Comparison of ENCODE assay signal across 8 mouse cellular contexts in genomic region chr17:28351353-28351890, GRCm38 (mm10). TPM values are rescaled to one million over a fixed set of nuclear protein-coding genes. Genes with fewer than 3 reads are reported as not detected.
DNase-seq lines count a peak whose midpoint lies in the region; ATAC-seq and TF ChIP-seq lines count a peak whose summit lies in the region.

No protein-coding gene starts in this region.

- peaks cover 42% of the 10 kb centered on the region for H3K4me1 ChIP-seq in erythroblast, embryonic 14.5 days (ENCODE audit: control insufficient read depth)
- peaks cover 58% of the 10 kb centered on the region for H3K4me1 ChIP-seq in E14TG2a.4 (replicated peaks; ENCODE audit: low read depth, low read length)
- H3K4me1 ChIP-seq in heart, embryonic 16.5 days (ENCODE audit: control insufficient read depth, insufficient read depth, low read length): peaks cover 28% of the 10 kb centered on the region
- H3K4me1 ChIP-seq in liver, embryonic 16.5 days (ENCODE audit: control insufficient read depth, low read depth, low read length): peaks cover 16% of the 10 kb centered on the region

- peak; percentile 68 for DNase-seq in thymus, postnatal 14 days
- DNase-seq in cerebellum, postnatal 4 days (ENCODE audit: low spot score in 2 of 2): no peak
- DNase-seq in adrenal gland, adult 8-10 months: no peak

- TF ChIP-seq CTCF in E14TG2a.4 (conservative IDR thresholded peaks at IDR 0.05; ENCODE audit: low read length): no peak

- H3K9me3 ChIP-seq in erythroblast, embryonic 14.5 days (ENCODE audit: control insufficient read depth, low read length): no peaks in the 10 kb centered on the region
- no peaks in the 10 kb centered on the region for H3K9me3 ChIP-seq in E14TG2a.4 (ENCODE audit: low read length)
- no peaks in the 10 kb centered on the region for H3K9me3 ChIP-seq in heart, embryonic 16.5 days (replicated peaks; ENCODE audit: control insufficient read depth, low read length)
- no peaks in the 10 kb centered on the region for H3K9me3 ChIP-seq in liver, embryonic 16.5 days (replicated peaks; ENCODE audit: control insufficient read depth, low read length)

- peak overlapping the region; percentile 98 for H3K4me2 ChIP-seq in heart, embryonic 16.5 days (ENCODE audit: low read depth, low read length)
- peak overlapping the region; percentile 95 for H3K4me2 ChIP-seq in liver, embryonic 16.5 days (ENCODE audit: low read depth, low read length)

- H3K27me3 ChIP-seq in erythroblast, embryonic 14.5 days (ENCODE audit: control insufficient read depth): peaks cover 59% of the 10 kb centered on the region
- peaks cover 83% of the 10 kb centered on the region for H3K27me3 ChIP-seq in E14TG2a.4 (ENCODE audit: insufficient read depth, low read length)
- H3K27me3 ChIP-seq in heart, embryonic 16.5 days (ENCODE audit: control insufficient read depth, insufficient read depth, low read length): peaks cover 10% of the 10 kb centered on the region; the same call in 1 of the 2 replicates
- H3K27me3 ChIP-seq in liver, embryonic 16.5 days (ENCODE audit: control insufficient read depth, insufficient read depth, low read depth, low read length): peaks cover 37% of the 10 kb centered on the region

- no peak for ATAC-seq in erythroblast, adult 5-6 weeks (replicated peaks; ENCODE audit: low FRiP score, poor library complexity, severe bottlenecking)
- ATAC-seq in heart, embryonic 16.5 days (replicated peaks; ENCODE audit: extremely low read depth, insufficient read depth, low FRiP score): no peak
- no peak for ATAC-seq in liver, embryonic 16.5 days (ENCODE audit: low read depth)

- H3K9ac ChIP-seq in heart, embryonic 16.5 days (ENCODE audit: low read length): peak overlapping the region; percentile 94
- peak overlapping the region; percentile 63 for H3K9ac ChIP-seq in liver, embryonic 16.5 days (ENCODE audit: low read depth, low read length)

- H3K27ac ChIP-seq in heart, embryonic 16.5 days (ENCODE audit: low read length): peak overlapping the region; percentile 90
- H3K27ac ChIP-seq in liver, embryonic 16.5 days (ENCODE audit: low read length): peak overlapping the region; percentile 57; the same call in 1 of the 2 replicates

- peak overlapping the region; percentile 61 for H3K4me3 ChIP-seq in erythroblast, embryonic 14.5 days (replicated peaks)
- peak overlapping the region; percentile 89 for H3K4me3 ChIP-seq in E14TG2a.4 (replicated peaks; ENCODE audit: low read length)
- peak overlapping the region; percentile 73 for H3K4me3 ChIP-seq in heart, embryonic 16.5 days (ENCODE audit: low read length)
- H3K4me3 ChIP-seq in liver, embryonic 16.5 days (ENCODE audit: low read depth, low read length): peak overlapping the region; percentile 69

- 2% methylated on average over 26 of the region's 29 CpGs for WGBS in heart, embryonic 16.5 days
- 2% methylated on average over 28 of the region's 29 CpGs for WGBS in liver, embryonic 16.5 days (ENCODE audit: insufficient replicate concordance)

- no peaks in the 10 kb centered on the region for H3K36me3 ChIP-seq in erythroblast, embryonic 14.5 days (ENCODE audit: control insufficient read depth)
- no peaks in the 10 kb centered on the region for H3K36me3 ChIP-seq in E14TG2a.4 (ENCODE audit: insufficient read depth, low read length)
- H3K36me3 ChIP-seq in heart, embryonic 16.5 days (ENCODE audit: control insufficient read depth, insufficient read depth): no peaks in the 10 kb centered on the region
- H3K36me3 ChIP-seq in liver, embryonic 16.5 days (ENCODE audit: control insufficient read depth, insufficient read depth): no peaks in the 10 kb centered on the region

RNA-seq across cellular contexts. Expression of gene Tead3, which starts 0.8 kb away (rescaled TPM):
- polyA plus RNA-seq in erythroblast, embryonic 14.5 days (2012): 0.22 and 0.26 TPM in 2 replicates
- not detected in 2 replicates for total RNA-seq in erythroblast, adult 5-6 weeks (2015; ENCODE audit: low replicate concordance)
- total RNA-seq in erythroblast, adult 5-6 weeks (2017; ENCODE audit: low replicate concordance): not detected in 2 replicates
- 6.2 and 6.4 TPM in 2 replicates for polyA plus RNA-seq in heart, embryonic 16.5 days (2015; fragmentation: Nextera tagmentation; extraction: Ambion mirVana)
- 0.50 and 0.52 TPM in 2 replicates for polyA plus RNA-seq in liver, embryonic 16.5 days (2015; fragmentation: Nextera tagmentation; extraction: Ambion mirVana)
- total RNA-seq in adrenal gland, adult 8-10 months (2022): 10 to 100 TPM in 3 of 4 experiments, 1 to 10 TPM in 1; 8.5 to 21.1 (median 13.3) TPM

RNA-seq across cellular contexts. Expression of gene Tulp1, which starts 13.6 kb away (rescaled TPM):
- polyA plus RNA-seq in erythroblast, embryonic 14.5 days (2012): 0.19 and 0.26 TPM in 2 replicates
- total RNA-seq in erythroblast, adult 5-6 weeks (2015; ENCODE audit: low replicate concordance): not detected in 2 replicates
- 0.28 TPM in 1 of 2 replicates, not detected in the other for total RNA-seq in erythroblast, adult 5-6 weeks (2017; ENCODE audit: low replicate concordance)
- polyA plus RNA-seq in heart, embryonic 16.5 days (2015; fragmentation: Nextera tagmentation; extraction: Ambion mirVana): 2.1 and 3.1 TPM in 2 replicates
- 0.46 TPM in 1 of 2 replicates, not detected in the other for polyA plus RNA-seq in liver, embryonic 16.5 days (2015; fragmentation: Nextera tagmentation; extraction: Ambion mirVana)
- total RNA-seq in adrenal gland, adult 8-10 months (2022): under 1 TPM in 2 of 4 experiments, not detected in 2; 0.16 to 0.49 TPM

RNA-seq across cellular contexts. Expression of gene Rpl10a, which starts 23.2 kb away (rescaled TPM):
- 529 and 604 TPM in 2 replicates for polyA plus RNA-seq in erythroblast, embryonic 14.5 days (2012)
- 515 and 525 TPM in 2 replicates for total RNA-seq in erythroblast, adult 5-6 weeks (2015; ENCODE audit: low replicate concordance)
- total RNA-seq in erythroblast, adult 5-6 weeks (2017; ENCODE audit: low replicate concordance): 92.4 and 200 TPM in 2 replicates
- 279 and 343 TPM in 2 replicates for polyA plus RNA-seq in heart, embryonic 16.5 days (2015; fragmentation: Nextera tagmentation; extraction: Ambion mirVana)
- 280 and 310 TPM in 2 replicates for polyA plus RNA-seq in liver, embryonic 16.5 days (2015; fragmentation: Nextera tagmentation; extraction: Ambion mirVana)
- 100 to 1,000 TPM; 742 to 804 (median 775) TPM for total RNA-seq in adrenal gland, adult 8-10 months (2022)

RNA-seq across cellular contexts. Expression of gene Fance, which starts 38.1 kb away (rescaled TPM):
- polyA plus RNA-seq in erythroblast, embryonic 14.5 days (2012): 1.7 and 3.6 TPM in 2 replicates
- 23.1 TPM in 1 of 2 replicates, not detected in the other for total RNA-seq in erythroblast, adult 5-6 weeks (2015; ENCODE audit: low replicate concordance)
- 0.68 and 8.4 TPM in 2 replicates for total RNA-seq in erythroblast, adult 5-6 weeks (2017; ENCODE audit: low replicate concordance)
- polyA plus RNA-seq in heart, embryonic 16.5 days (2015; fragmentation: Nextera tagmentation; extraction: Ambion mirVana): 17.6 and 21.1 TPM in 2 replicates
- polyA plus RNA-seq in liver, embryonic 16.5 days (2015; fragmentation: Nextera tagmentation; extraction: Ambion mirVana): 6.7 and 7.3 TPM in 2 replicates
- 10 to 100 TPM; 24.9 to 45.2 (median 36.2) TPM for total RNA-seq in adrenal gland, adult 8-10 months (2022)
